Mouse (Mus musculus) ES-E14 (cell line): ENCODE data around the gene Selplg. TPM values are rescaled to one million over a fixed set of nuclear protein-coding genes. Genes with fewer than 3 reads are reported as not detected.
A peak's percentile ranks its signal among the peaks of the same experiment; 100 is the strongest.

Source experiments
- DNase-seq: peaks from one replicate; pipeline ENCODE4 v3.0.0-alpha.2; 2013; ENCODE audit warnings: low read depth, low spot score
- H3K27ac ChIP-seq: 2 replicates; pipeline ENCODE4 v1.5.1; 2012; ENCODE audit warnings: low read depth, mild to moderate bottlenecking, low read length, moderate library complexity, mixed read lengths; ENCODE audit not compliant: poor library complexity, insufficient read depth, severe bottlenecking
- H3K36me3 ChIP-seq: 2 replicates; pipeline ENCODE4 v1.6.1; 2012; ENCODE audit warnings: mild to moderate bottlenecking, low read length, moderate library complexity, mixed read lengths; ENCODE audit not compliant: control insufficient read depth, poor library complexity, insufficient read depth, severe bottlenecking
- H3K4me1 ChIP-seq, 2 experiments: fragments of 150-350 bp in 1 of 2; sonication (generic) in 1 of 2; 2 replicates each; pipeline ENCODE4 v1.6.1; 2012; ENCODE audit warnings: low read length in 2 of 2, mild to moderate bottlenecking in 1 of 2, mixed read lengths in 1 of 2; ENCODE audit not compliant: control insufficient read depth in 2 of 2, insufficient read depth in 2 of 2, poor library complexity in 1 of 2
- H3K4me3 ChIP-seq, 2 experiments: fragments of 150-350 bp in 1 of 2; sonication (generic) in 1 of 2; 2 replicates each; pipeline ENCODE4 v1.5.1; 2012; ENCODE audit warnings: low read length in 2 of 2, low read depth in 1 of 2, mild to moderate bottlenecking in 1 of 2, mixed read lengths in 1 of 2; ENCODE audit not compliant: insufficient read depth in 1 of 2, poor library complexity in 1 of 2, severe bottlenecking in 1 of 2
- H3K9ac ChIP-seq: 2 replicates; pipeline ENCODE4 v1.6.1; 2012; ENCODE audit warnings: low read depth, mild to moderate bottlenecking, low read length, mixed read lengths; ENCODE audit not compliant: poor library complexity, insufficient read depth, severe bottlenecking
- H3K9me3 ChIP-seq: fragments of 150-350 bp; sonication (generic); 2 replicates; pipeline ENCODE4 v1.6.1; 2012; ENCODE audit warnings: low read depth, mild to moderate bottlenecking, low read length; ENCODE audit not compliant: control insufficient read depth, insufficient read depth
- CHD2 ChIP-seq: IDR thresholded peaks from 2 replicates; pipeline ENCODE4 v1.6.1; 2014; ENCODE audit warnings: mild to moderate bottlenecking, low read depth, low read length, inconsistent platforms
- HCFC1 ChIP-seq: IDR thresholded peaks from 2 replicates; pipeline ENCODE4 v1.6.1; 2012; ENCODE audit warnings: low read length, inconsistent platforms, borderline replicate concordance; ENCODE audit not compliant: insufficient read depth
- MAFK ChIP-seq: IDR thresholded peaks from 2 replicates; pipeline ENCODE4 v1.6.1; 2014; ENCODE audit warnings: mild to moderate bottlenecking, low read depth, low read length, inconsistent platforms; ENCODE audit not compliant: insufficient read depth
- ZC3H11A ChIP-seq: IDR thresholded peaks from 2 replicates; pipeline ENCODE4 v1.6.1; 2012; ENCODE audit warnings: low read depth, mild to moderate bottlenecking, inconsistent platforms, low read length, borderline replicate concordance
- ZNF384 ChIP-seq: IDR thresholded peaks from 2 replicates; pipeline ENCODE4 v1.6.1; 2012; ENCODE audit warnings: low read depth, low read length, inconsistent platforms
- in situ Hi-C, 2 experiments: fragments of 600-800 bp; cut with MboI; formaldehyde crosslinking; loops; one replicate each; pipeline ENCODE4 v1.15.1; 2025; ENCODE audit warnings: low sequenced_read_pairs in 2 of 2, inconsistent platforms in 1 of 2; ENCODE audit not compliant: unreplicated experiment in 2 of 2
- total RNA-seq: library from RNA; depleted of rRNA; stranded (reverse); fragments of 300-350 nt; gene quantifications from 2 replicates; pipeline ENCODE4 v1.2.3, GENCODE M21; 2012; rRNA removed

The Selplg gene
- total RNA-seq, 1 experiment: 0.31 TPM

DNA sequence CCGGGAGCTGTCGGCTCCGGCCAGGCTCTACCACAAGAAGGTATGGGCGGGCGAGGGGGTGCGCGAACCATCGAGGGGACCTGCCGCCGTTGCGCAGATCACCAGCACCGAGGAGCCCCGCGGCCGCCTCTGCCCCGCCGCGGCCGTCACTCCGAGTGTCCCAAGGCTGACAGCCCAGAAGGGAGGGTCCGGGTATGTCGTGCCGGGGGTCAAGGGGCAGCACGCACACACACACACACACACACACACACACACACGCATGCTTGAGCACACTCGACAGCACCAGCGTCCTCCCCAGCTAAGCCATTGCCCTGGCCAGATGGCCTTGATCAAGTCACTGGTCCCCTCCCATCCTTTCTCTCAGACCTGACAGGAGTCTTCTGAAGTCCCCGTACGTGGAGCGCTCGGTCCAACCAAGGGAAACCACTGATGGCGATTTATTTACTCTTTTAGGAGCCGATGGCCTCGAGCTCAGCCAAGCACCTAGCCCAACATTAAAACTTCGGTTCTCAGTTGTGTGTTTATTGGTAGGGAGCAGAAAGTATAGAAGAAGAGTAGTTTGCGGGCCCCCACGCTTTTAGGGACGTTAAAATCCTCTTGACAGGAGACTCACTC, 59.4 kb downstream of the Selplg start:
- no peaks in the 10 kb centered on the region for H3K9me3 ChIP-seq
- TF ChIP-seq HCFC1 (no peak), ZNF384 (no peak), ZC3H11A (no peak), CHD2 (no peak), MAFK (no peak)
- peak overlapping the region; percentile 83 for H3K9ac ChIP-seq
- H3K4me1 ChIP-seq: peaks cover 2 to 4% of the 10 kb centered on the region in 2 experiments; a peak in 3 of 4 replicates
- peak overlapping the region; percentile 80 to 97 for H3K4me3 ChIP-seq
- in situ Hi-C loops: no loop called here
- no peak for DNase-seq
- H3K27ac ChIP-seq: no peak overlapping the region
- H3K36me3 ChIP-seq: peaks cover 32% of the 10 kb centered on the region

- Histone ChIP-seq H3K9me3 (no peaks in the 10 kb centered on the region), H3K36me3 (peaks cover 38% of the 10 kb centered on the region), H3K9ac (peak within 1 kb of the TSS; percentile 98), H3K4me3 (peak within 1 kb of the TSS; percentile 89 to 97), H3K27ac (peak within 1 kb of the TSS; percentile 91), H3K4me1 (peaks cover 2 to 5% of the 10 kb centered on the region in 2 experiments; a peak in 3 of 4 replicates)
- in situ Hi-C loops: no loop called here
- peak; percentile 85 for TF ChIP-seq ZNF384
- peak; percentile 81 for TF ChIP-seq HCFC1
- no peak for TF ChIP-seq CHD2
- TF ChIP-seq ZC3H11A: no peak
- TF ChIP-seq MAFK: no peak
- DNase-seq: peak; percentile 86
Observed at GRCm38 (mm10) chr5:113772450-113772895, 60.0 kb downstream of the Selplg start, which contains the start of the genes Sart3 and Iscu. Sart3 (minus strand) TSS chr5:113772510. Iscu (plus strand) TSS chr5:113772748.

DNA sequence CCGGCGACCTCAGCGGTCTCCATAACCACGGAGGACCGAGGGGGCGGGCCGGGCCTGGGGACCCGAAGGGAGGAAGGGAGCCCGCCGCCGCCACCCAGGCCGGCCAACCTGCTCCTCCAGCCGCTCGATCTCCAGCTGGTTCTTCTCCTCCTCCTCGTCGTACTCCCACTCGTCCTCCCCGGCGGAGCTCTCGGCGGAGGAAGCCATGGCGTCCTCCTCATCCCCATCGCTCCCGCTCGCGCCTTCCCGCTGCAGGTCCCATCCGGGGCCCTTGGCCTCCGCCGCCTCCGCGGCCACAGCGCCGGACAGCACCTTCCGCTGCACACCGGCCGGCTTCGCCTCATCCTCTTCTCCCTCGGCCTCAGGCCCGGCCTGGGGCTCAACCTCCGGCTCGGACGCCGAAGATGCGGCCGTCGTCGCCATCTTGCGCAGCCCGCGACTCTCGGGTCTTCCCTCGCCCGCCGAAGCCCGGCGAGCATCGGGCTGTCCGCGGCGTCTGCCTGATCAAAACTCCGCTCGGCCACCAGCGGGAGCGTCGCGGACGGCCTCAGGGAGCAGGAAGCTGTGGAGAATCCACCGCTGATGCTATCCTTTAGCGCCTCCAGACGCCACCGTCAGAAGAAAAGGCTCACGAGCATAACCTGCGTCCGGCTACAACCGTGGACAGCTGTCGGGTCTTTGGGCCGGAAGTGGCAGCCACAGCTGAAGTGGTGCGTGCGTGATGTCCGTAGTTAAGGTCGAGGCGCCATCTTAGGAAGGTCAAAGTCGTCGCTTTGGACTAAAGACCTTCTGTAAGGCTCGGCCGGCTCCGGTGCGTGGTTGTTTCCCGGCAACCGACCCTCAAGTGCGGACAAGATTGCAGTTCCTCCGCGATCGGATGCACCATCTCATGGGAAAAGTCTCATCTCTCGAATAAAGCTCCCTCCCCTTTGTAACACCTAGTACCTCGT, 61.0 kb downstream of the Selplg start:
- peak; percentile 81 for TF ChIP-seq HCFC1
- no peak for TF ChIP-seq ZC3H11A
- no peak for TF ChIP-seq ZNF384
- peak; percentile 55 for DNase-seq
- Histone ChIP-seq H3K36me3 (peaks cover 38% of the 10 kb centered on the region), H3K27ac (peak overlapping the region; percentile 91), H3K9ac (peak overlapping the region; percentile 98), H3K4me3 (peak overlapping the region; percentile 89 to 97), H3K4me1 (peaks cover 2 to 5% of the 10 kb centered on the region in 2 experiments; a peak in 3 of 4 replicates), H3K9me3 (no peaks in the 10 kb centered on the region)
- in situ Hi-C loops: no loop called here

GRCm38 (mm10) chr5:113768806-113769205, 63.6 kb downstream of the Selplg start:
- no peak for DNase-seq
- no peaks in the 10 kb centered on the region for H3K9me3 ChIP-seq
- H3K4me3 ChIP-seq: no peak overlapping the region
- TF ChIP-seq ZNF384 (no peak), ZC3H11A (no peak), MAFK (peak; percentile 39; the same call in 1 of the 2 replicates)
- in situ Hi-C loops: no loop called here
- peaks cover 35% of the 10 kb centered on the region for H3K36me3 ChIP-seq
- H3K9ac ChIP-seq: no peak overlapping the region
- H3K27ac ChIP-seq: no peak overlapping the region
- peaks cover 1 to 8% of the 10 kb centered on the region in 2 experiments; a peak in 3 of 4 replicates for H3K4me1 ChIP-seq

Other genes with a start within 250 kb of the Selplg start
- 10.4 and 24.4 TPM in 2 replicates for gene Cmklr1, start 182.2 kb downstream of the Selplg start, total RNA-seq
- gene 1700069L16Rik, start 107.9 kb downstream of the Selplg start, total RNA-seq: not detected in 2 replicates
- gene Ficd, start 96.8 kb downstream of the Selplg start, total RNA-seq: 8.6 and 10.5 TPM in 2 replicates
- gene Sart3, start 60.1 kb downstream of the Selplg start, total RNA-seq: 78.0 and 100 TPM in 2 replicates
- 78.4 and 80.1 TPM in 2 replicates for gene Iscu, start 59.9 kb downstream of the Selplg start, total RNA-seq
- gene Tmem119, start 32.1 kb downstream of the Selplg start, total RNA-seq: 3.3 and 7.1 TPM in 2 replicates
- gene Coro1c, start 76.1 kb upstream of the Selplg start, total RNA-seq: 150 TPM in 2 replicates
- gene Ssh1, start 161.2 kb upstream of the Selplg start, total RNA-seq: 11.8 and 13.4 TPM in 2 replicates
- gene Dao, start 171.1 kb upstream of the Selplg start, total RNA-seq: 0.16 and 0.18 TPM in 2 replicates
- gene Usp30, start 232.8 kb upstream of the Selplg start, total RNA-seq: 15.8 and 21.4 TPM in 2 replicates